Mouse (Mus musculus) lung, adult 2 months (tissue): Measurements from ENCODE around the gene Elovl3.

ENCODE experiments used
- CTCF ChIP-seq: fragments of 200-500 bp; IDR thresholded peaks from 2 replicates; pipeline ENCODE4 v1.5.1; 2011; ENCODE audit warnings: mild to moderate bottlenecking, low read length, control low read depth; ENCODE audit not compliant: insufficient read depth
- POLR2A ChIP-seq: fragments of 200-500 bp; IDR thresholded peaks from 2 replicates; pipeline ENCODE4 v1.6.1; 2011; ENCODE audit warnings: low read depth, mild to moderate bottlenecking, control low read depth, low read length, borderline replicate concordance; ENCODE audit errors: extremely low read depth

- TF ChIP-seq POLR2A (no peak), CTCF (no peak)
These were observed 9.4 kb downstream of the Elovl3 start for GRCm38 (mm10) chr19:46141091-46141490.
